Mouse (Mus musculus) myocyte (in vitro differentiated cells): ENCODE measurements around the gene Cdv3.

Experiments used
- CEBPB ChIP-seq: IDR thresholded peaks from 2 replicates; pipeline ENCODE4 v1.6.1; 2011; ENCODE audit warnings: mild to moderate bottlenecking, moderate library complexity; ENCODE audit not compliant: poor library complexity, insufficient read depth, severe bottlenecking
- MAX ChIP-seq: IDR thresholded peaks from one replicate; pipeline ENCODE4 v1.6.1; 2011; ENCODE audit warnings: low read depth, mild to moderate bottlenecking, control low read depth
- MYOD1 ChIP-seq, 3 experiments: IDR thresholded peaks; one replicate each; pipeline ENCODE4 v1.6.1; 2011; ENCODE audit warnings: control low read depth in 2 of 3, low read depth in 2 of 3, mild to moderate bottlenecking in 2 of 3, moderate library complexity in 1 of 3; ENCODE audit not compliant: insufficient read length in 2 of 3, control insufficient read depth in 1 of 3
- POLR2A ChIP-seq: IDR thresholded peaks from one replicate; pipeline ENCODE4 v1.6.1; 2011; ENCODE audit warnings: low read depth, mild to moderate bottlenecking, control low read depth, moderate library complexity; ENCODE audit not compliant: insufficient read length
- REST ChIP-seq: IDR thresholded peaks from one replicate; pipeline ENCODE4 v1.6.1; 2011; ENCODE audit warnings: mild to moderate bottlenecking, control low read depth, moderate library complexity; ENCODE audit not compliant: insufficient read depth, insufficient read length
- SRF ChIP-seq: IDR thresholded peaks from one replicate; pipeline ENCODE4 v1.6.1; 2011; ENCODE audit warnings: low read depth; ENCODE audit not compliant: control insufficient read depth, insufficient read length

- TF ChIP-seq POLR2A (no peak), CEBPB (no peak), MAX (no peak), SRF (no peak), MYOD1 (IDR thresholded peaks at IDR 0.05; ENCODE audit: control insufficient read depth in 1 of 3, insufficient read length in 2 of 3, low read depth in 2 of 3) (peak in 2 of 3 experiments; percentile 79 to 80), REST (no peak)
Observed at GRCm38 (mm10) chr9:103384141-103384796, 18.6 kb upstream of the Cdv3 start.
